Mouse (Mus musculus) kidney, postnatal 14 days (tissue): Measurements from ENCODE around the gene Lipf.

Experiments used
- DNase-seq: peaks from one replicate; pipeline ENCODE4 v3.0.0; 2022; ENCODE audit warnings: mixed read lengths

Lipf gene

GRCm38 (mm10) chr19:33960887-33961286, at the start of gene Lipf:
Gene Lipf (plus strand): TSS chr19:33961187.
- DNase-seq: no peak

- DNase-seq: no peak
Measured at GRCm38 (mm10) chr19:33924099-33924498, 36.9 kb upstream of the Lipf start.

DNA sequence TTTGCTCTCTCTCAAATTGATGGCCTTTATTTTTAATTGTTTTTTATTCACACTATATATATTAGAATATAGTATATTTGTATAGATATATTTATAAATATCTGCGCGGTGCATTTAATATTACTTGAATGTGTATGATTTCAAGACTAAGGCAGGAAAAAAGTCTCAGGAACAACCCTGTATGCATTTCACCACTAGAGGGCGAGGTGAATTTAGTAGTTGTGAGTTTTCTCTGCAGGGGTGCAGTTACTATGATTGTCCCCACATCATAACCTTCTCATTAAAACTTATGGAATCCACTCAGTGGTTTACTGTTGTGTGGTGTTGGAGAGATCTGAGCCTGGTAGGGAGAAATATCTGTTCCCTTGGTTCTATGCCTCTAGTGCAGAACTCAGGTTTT, 18.0 kb downstream of the Lipf start:
- DNase-seq: peak; percentile 9

GRCm38 (mm10) chr19:33983043-33983442, 22.1 kb downstream of the Lipf start:
- DNase-seq: no peak

DNA sequence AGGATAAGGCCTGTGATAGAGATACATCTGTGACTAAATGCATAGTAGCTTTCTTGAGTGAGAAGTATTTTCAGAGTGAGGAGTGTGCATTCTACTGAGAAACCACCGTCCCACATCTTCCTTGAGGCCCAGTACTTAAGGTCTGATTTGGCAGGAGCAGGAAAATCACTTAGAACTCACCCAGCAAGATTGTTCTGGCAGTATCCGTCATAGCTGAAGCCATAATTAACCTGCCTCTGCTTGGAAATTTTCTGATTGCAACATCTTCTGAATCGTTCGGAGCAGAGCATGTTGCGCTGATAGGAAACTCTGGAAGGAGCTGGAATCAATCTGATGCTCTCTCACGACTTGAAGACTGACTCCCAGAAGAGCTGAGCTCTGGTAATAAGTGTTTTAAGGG, 47.0 kb downstream of the Lipf start, which contains the start of gene Lipk:
Lipk (plus strand) TSS at position 289 of the 400 bp plus-strand sequence.
- no peak for DNase-seq

DNA sequence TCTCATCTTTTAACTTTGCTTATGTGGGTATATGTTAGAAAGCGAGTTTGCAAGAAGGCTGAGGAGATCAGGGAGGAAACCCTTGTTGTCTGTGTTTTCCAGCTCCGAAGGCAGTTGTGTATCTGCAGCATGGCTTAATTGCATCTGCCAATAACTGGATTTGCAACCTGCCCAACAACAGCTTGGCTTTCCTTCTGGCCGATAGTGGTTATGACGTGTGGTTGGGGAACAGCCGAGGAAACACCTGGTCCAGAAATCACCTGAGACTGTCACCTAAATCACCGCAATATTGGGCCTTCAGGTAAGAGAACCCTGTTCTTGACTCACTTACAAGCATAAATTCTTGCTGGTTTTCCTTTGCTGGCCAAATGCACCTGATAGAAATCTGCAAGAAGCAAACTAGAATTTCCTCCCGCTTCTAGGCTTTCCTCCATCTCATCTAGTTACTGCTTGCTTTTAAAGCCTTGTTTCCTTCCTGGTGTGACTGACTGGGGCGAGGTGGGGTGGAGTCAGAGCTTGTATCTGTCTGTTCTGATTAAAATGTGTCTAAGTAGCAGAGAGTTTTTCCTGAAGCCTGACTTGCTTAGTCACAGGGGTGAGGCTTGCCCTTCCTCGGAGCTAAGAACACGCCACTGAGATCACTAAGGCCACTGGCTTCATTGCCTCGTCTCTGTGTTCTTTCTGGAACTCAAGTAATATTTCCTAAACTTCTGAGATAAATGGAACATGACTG, 60.6 kb downstream of the Lipf start:
- DNase-seq: no peak

DNA sequence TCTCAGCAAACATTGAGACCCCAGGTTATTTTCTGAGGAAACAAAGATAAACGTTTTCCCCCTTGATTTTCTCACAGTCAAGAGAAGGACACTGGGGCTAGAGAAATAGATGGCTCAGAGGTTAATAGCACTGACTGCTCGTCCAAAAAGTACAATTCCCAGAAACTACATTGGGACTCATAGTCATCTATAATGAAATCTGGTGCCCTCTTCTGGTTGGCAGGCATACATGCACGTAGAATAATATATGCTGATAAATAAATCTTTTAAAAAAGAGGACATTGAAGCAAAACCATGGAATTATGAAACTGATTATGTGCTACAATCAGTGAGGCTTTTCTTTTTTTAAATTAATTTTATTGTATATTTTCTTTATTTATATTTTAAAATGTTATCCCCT, 61.8 kb downstream of the Lipf start:
- no peak for DNase-seq
